Mouse (Mus musculus) heart, embryonic 12.5 days (tissue): Measurements from ENCODE around the gene Ano6. TPM values are rescaled to one million over a fixed set of nuclear protein-coding genes. Genes with fewer than 3 reads are reported as not detected.

Experiments
- ATAC-seq: fragments of 200-750 bp; cut with Nextera tagmentation; 2 replicates; pipeline ENCODE4 v1.8.0; 2017; ENCODE audit warnings: moderate TSS enrichment, moderate library complexity; ENCODE audit not compliant: insufficient number of reproducible peaks, low FRiP score
- H3K27ac ChIP-seq: fragments of 300-500 bp; sonication (generic); 2 replicates; pipeline ENCODE4 v1.5.1; 2016; ENCODE audit warnings: mild to moderate bottlenecking, moderate library complexity; ENCODE audit not compliant: poor library complexity, severe bottlenecking
- H3K27me3 ChIP-seq: fragments of 300-500 bp; sonication (generic); replicated peaks from 2 replicates; pipeline ENCODE4 v1.6.1; 2016; ENCODE audit warnings: mild to moderate bottlenecking, moderate library complexity
- H3K36me3 ChIP-seq: fragments of 300-500 bp; sonication (generic); 2 replicates; pipeline ENCODE4 v1.6.1; 2016; ENCODE audit warnings: mild to moderate bottlenecking, moderate library complexity
- H3K4me1 ChIP-seq: fragments of 300-500 bp; sonication (generic); replicated peaks from 2 replicates; pipeline ENCODE4 v1.6.1; 2016; ENCODE audit warnings: mild to moderate bottlenecking
- H3K4me2 ChIP-seq: fragments of 300-500 bp; sonication (generic); 2 replicates; pipeline ENCODE4 v1.6.1; 2016; ENCODE audit warnings: mild to moderate bottlenecking, moderate library complexity
- H3K4me3 ChIP-seq: fragments of 300-500 bp; sonication (generic); 2 replicates; pipeline ENCODE4 v1.5.1; 2016; ENCODE audit warnings: mild to moderate bottlenecking
- H3K9ac ChIP-seq: fragments of 300-500 bp; sonication (generic); 2 replicates; pipeline ENCODE4 v1.6.1; 2016; ENCODE audit warnings: mild to moderate bottlenecking, moderate library complexity
- H3K9me3 ChIP-seq: fragments of 300-500 bp; sonication (generic); replicated peaks from 2 replicates; pipeline ENCODE4 v1.6.1; 2016; ENCODE audit warnings: mild to moderate bottlenecking, moderate library complexity
- WGBS: fragments of 180-500 bp; shearing (Covaris S2); methylation state at CpG from one replicate; pipeline ENCODE4 v1.1.7; 2016; 5-methylcytosine and 5-hydroxymethylcytosine counted together
- polyA plus RNA-seq: library from polyadenylated mRNA; unstranded; fragments of >200 nt; fragmentation: Nextera tagmentation; extraction: Ambion mirVana; gene quantifications from 2 replicates; pipeline ENCODE4 v1.2.1, GENCODE M21; 2016

Ano6 gene
- polyA plus RNA-seq, 1 experiment from 2014 or later, result 45.7 TPM

DNA sequence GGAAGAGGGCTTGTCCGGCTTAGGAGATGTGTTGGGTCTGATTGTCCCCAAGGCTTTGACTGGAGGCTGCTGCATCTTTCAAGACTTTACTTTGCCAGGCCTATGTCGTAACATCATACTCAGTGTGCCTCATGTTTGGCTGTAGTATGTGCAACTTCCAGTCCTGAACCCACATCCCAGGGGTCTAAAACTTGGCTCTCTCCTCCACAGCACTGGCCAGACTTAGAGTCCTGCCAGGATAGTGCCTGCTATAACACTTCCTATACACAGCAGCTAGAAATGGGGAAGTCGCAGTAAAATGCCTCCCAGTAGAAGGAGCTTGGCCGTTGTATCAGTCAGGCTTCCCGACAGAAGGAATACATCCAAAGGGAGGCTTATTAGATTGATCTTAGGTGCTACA, 21.9 kb upstream of the Ano6 start:
- no peak for ATAC-seq
- 85% methylated on average over 5 of the region's 5 CpGs for WGBS
- H3K4me1 ChIP-seq, result no peaks in the 10 kb centered on the region
- H3K27me3 ChIP-seq, result no peaks in the 10 kb centered on the region
- H3K9ac ChIP-seq, result no peak overlapping the region
- no peak overlapping the region for H3K4me3 ChIP-seq
- no peaks in the 10 kb centered on the region for H3K36me3 ChIP-seq
- H3K27ac ChIP-seq, result no peak overlapping the region
- no peak overlapping the region for H3K4me2 ChIP-seq
- H3K9me3 ChIP-seq, result no peaks in the 10 kb centered on the region

DNA sequence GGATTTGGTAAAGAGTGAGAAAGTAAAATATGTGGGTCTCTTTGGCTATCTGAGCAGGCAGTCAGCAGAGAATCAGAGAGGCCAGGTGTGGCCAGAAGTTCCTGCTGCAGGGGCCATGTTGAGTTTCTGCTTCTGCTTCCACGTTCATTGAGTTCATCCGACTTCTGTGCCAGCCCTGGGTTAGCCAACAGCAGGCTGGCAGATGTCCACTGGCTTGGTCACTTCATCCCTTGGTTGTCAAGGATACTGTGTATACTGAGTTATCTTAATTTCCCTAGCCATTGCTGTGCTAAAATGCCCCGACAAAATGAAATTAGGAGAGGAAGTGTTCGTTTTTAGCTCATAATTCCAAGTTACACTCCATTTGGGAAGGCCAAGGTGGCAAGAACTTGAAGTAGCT, 21.1 kb upstream of the Ano6 start:
- no peaks in the 10 kb centered on the region for H3K9me3 ChIP-seq
- H3K36me3 ChIP-seq, result no peaks in the 10 kb centered on the region
- no peaks in the 10 kb centered on the region for H3K27me3 ChIP-seq
- no peak overlapping the region for H3K27ac ChIP-seq
- H3K4me3 ChIP-seq, result no peak overlapping the region
- no peak for ATAC-seq
- no peak overlapping the region for H3K9ac ChIP-seq
- WGBS, result 74% methylated on average over 4 of the region's 4 CpGs
- H3K4me2 ChIP-seq, result no peak overlapping the region
- H3K4me1 ChIP-seq, result no peaks in the 10 kb centered on the region

DNA sequence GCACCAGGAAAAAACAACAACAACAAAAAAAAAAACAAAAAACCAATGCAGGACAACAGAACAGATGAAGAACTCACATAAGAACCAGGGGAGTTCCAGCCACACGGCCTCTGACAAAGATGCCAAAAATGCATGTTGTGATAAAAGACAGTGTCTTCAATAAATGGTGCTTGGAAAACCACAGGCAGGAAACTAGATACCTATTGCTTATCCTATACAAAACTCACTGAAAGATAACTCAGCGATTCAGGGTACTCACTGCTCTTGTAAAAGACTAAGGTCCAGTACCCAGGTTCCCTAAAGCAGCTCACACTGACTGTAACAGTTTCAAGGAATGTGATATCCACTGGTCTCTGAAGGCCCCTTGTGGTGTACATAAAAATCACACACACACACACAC, 20.3 kb upstream of the Ano6 start:
- Histone ChIP-seq H3K4me1 (no peaks in the 10 kb centered on the region), H3K27me3 (no peaks in the 10 kb centered on the region), H3K9ac (no peak overlapping the region), H3K9me3 (no peaks in the 10 kb centered on the region), H3K36me3 (no peaks in the 10 kb centered on the region), H3K4me2 (no peak overlapping the region), H3K27ac (no peak overlapping the region), H3K4me3 (no peak overlapping the region)
- 73% methylated on average over 2 of the region's 2 CpGs for WGBS
- ATAC-seq, result no peak

DNA sequence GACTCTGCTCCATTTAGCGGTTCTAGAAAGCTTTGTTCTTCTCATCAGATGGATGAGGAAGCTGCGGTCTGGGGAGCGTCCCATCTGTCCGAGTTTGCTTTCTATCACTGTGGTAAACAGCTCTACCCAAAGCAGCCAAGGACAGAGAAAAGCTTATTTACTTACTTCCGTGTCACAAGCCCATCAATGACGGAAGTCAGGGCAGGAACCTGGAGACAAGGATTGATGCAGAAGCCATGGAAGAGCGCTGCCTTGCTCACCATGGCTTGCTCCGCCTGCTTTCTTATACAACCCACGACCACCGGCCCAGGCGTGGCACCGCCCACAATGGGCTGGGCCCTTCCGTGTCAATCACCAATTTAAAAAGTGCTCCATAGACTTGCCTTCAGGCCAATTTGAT, 18.3 kb upstream of the Ano6 start:
- no peaks in the 10 kb centered on the region for H3K9me3 ChIP-seq
- H3K4me1 ChIP-seq, result no peaks in the 10 kb centered on the region
- H3K36me3 ChIP-seq, result no peaks in the 10 kb centered on the region
- no peaks in the 10 kb centered on the region for H3K27me3 ChIP-seq
- ATAC-seq, result no peak
- H3K4me3 ChIP-seq, result no peak overlapping the region
- WGBS, result 49% methylated on average over 13 of the region's 13 CpGs
- H3K27ac ChIP-seq, result no peak overlapping the region
- H3K4me2 ChIP-seq, result no peak overlapping the region
- H3K9ac ChIP-seq, result no peak overlapping the region

DNA sequence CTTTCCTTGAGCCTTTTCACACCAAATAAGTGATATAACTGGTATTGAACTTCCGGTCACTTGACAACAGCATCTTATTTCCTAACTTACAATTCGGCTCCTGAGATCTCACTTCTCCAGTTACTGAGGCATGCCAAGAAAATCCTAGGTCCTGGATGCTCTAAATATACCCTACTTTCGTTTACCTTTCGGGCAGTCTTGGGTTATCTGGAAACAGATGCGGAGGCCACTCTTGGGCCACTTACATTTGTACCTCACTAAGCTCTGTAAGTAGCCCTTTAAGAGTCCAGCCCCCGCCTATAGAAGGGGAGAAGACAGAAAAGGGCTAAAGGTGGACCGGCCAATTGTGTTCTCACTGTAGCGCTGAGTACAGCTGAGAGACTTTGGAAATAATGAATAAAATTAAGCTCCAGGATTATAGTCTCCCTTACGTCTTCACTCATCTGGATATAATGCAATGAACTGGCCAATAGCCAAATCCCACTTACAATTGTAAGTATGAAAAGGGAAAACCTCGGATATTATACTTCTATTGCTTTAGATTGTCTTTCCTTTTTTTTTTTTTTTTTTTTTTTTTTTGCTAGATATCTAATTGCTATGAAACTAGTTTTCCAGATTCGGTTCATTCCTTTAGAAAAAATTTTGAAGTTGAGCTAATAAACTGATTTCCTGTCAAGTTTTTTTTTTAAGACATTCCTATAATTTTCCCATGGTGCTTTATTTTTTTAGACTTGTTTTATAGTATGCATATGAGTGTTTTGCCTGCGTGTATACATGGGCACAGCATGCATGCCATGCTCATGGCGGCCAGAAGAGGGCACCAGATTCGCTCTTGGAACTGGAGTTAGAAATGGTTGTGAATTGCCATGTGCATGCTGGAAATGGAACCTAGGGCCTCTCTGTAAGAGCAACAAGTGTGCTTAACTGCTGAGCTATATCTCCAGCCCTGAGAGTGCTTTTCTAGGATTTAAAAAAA, 17.5 kb upstream of the Ano6 start:
- no peak for ATAC-seq
- no peaks in the 10 kb centered on the region for H3K27me3 ChIP-seq
- no peak overlapping the region for H3K27ac ChIP-seq
- H3K9me3 ChIP-seq, result no peaks in the 10 kb centered on the region
- no peak overlapping the region for H3K4me2 ChIP-seq
- no peaks in the 10 kb centered on the region for H3K4me1 ChIP-seq
- H3K36me3 ChIP-seq, result no peaks in the 10 kb centered on the region
- no peak overlapping the region for H3K9ac ChIP-seq
- H3K4me3 ChIP-seq, result no peak overlapping the region
- WGBS, result 53% methylated on average over 14 of the region's 14 CpGs

DNA sequence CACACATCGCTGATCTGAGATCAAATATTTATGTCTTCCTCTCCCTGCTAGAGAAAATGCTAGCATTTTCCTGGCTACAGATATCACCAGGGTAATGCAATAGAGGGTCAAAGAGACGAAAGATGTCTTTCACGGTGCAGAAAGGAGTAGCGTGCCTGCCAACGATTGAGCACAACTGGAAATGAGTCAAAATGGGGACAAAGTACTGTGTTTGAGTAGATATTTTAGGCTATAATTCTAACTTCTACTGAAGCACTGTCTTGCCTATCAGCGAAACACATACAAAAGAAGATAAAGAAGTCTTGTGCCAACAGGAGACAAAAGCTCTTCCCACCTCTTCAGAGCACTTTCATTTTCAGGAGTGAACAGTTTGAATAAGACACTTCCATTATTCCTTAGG, 16.4 kb upstream of the Ano6 start:
- Histone ChIP-seq H3K9ac (no peak overlapping the region), H3K27me3 (no peaks in the 10 kb centered on the region), H3K4me1 (no peaks in the 10 kb centered on the region), H3K36me3 (no peaks in the 10 kb centered on the region), H3K27ac (no peak overlapping the region), H3K9me3 (no peaks in the 10 kb centered on the region), H3K4me2 (no peak overlapping the region), H3K4me3 (no peak overlapping the region)
- WGBS, result 77% methylated on average over 6 of the region's 6 CpGs
- no peak for ATAC-seq

DNA sequence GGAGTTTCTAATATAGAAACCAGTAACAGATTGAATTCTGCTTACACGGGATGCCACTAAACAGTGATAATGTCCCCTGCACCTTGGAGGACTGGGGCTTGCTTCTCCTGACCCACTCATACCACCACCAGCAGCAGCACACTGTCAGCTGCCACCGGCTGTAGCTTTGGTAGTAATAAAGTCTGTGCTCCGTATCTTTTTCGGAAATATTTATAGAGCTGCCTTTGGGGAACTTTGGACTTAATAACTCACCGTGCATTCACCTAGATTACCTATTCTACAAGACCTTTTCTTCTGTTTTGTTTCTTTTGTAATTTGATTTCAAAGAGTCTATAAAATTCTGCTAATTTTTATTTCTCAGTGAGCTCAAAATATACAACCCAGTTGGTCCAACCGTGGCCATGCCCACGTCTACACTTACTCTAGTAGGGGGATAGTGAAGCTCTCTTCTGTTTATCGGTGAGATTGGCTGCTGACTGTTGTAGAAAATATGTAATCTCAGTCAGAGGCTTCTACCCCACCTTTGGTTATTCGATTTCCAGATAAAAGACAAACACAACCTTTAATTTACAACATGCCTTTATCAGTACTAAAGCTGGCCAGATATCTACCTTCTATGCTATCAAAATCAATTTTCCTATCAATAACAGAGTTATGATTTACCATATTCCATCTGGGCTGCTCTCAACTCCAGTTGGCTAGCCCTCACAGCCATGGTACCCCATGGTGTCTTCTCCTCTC, 15.8 kb upstream of the Ano6 start:
- H3K27ac ChIP-seq, result no peak overlapping the region
- no peak for ATAC-seq
- WGBS, result 88% methylated on average over 9 of the region's 9 CpGs

DNA sequence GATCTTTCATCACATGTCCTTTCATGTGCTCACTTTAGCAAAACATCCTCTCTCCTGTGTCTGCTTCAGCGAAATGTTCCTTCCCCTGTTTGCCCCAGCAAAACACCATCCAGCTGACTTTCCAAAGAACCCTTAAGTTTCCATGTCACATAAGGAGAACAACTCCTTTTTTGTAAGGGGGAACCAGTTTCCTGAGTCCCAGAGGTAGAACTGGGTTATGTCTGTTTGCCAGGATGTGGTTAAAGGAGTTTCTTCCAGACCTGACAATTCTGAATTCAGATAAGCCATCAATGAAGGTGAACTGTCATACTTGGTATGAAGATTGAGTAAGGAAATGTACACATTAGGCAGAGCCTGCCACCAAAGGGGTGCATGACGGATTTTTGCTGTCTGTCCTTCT, 12.9 kb upstream of the Ano6 start:
- H3K9me3 ChIP-seq, result 0 out of 2 replicates have a peak, but pooled peaks cover 3% of the 10 kb centered on the region
- ATAC-seq, result no peak
- no peaks in the 10 kb centered on the region for H3K36me3 ChIP-seq
- WGBS, result 82% methylated on average over 2 of the region's 2 CpGs
- H3K4me2 ChIP-seq, result no peak overlapping the region
- no peak overlapping the region for H3K4me3 ChIP-seq
- no peaks in the 10 kb centered on the region for H3K27me3 ChIP-seq
- no peaks in the 10 kb centered on the region for H3K4me1 ChIP-seq
- H3K27ac ChIP-seq, result no peak overlapping the region
- H3K9ac ChIP-seq, result no peak overlapping the region

More for the DNA sequence above, 15.8 kb upstream of the Ano6 start:
- Histone ChIP-seq H3K9ac (no peak overlapping the region), H3K27me3 (no peaks in the 10 kb centered on the region), H3K9me3 (0 out of 2 replicates have a peak, but pooled peaks cover 1% of the 10 kb centered on the region), H3K36me3 (no peaks in the 10 kb centered on the region), H3K4me1 (no peaks in the 10 kb centered on the region), H3K4me3 (no peak overlapping the region), H3K4me2 (no peak overlapping the region)

DNA sequence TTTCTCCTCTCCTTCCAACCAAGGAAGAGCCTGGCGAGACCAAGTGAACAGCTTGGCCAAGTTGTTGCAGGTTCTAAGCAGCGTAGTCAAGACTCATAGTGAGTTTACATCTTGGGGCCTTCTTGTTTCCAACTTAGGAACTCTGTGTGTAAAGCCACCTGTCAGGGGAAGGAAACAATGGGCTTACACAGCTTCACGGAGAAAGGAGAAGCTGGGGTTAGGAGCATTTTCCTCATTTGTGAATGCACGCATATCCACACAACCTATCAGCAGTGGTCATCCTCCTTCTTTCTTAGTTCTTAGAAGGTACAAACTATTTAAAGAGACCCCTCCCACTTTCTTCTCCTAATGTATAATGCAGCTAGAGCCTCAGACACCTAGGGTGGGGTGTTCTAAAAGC, 11.9 kb upstream of the Ano6 start:
- no peaks in the 10 kb centered on the region for H3K27me3 ChIP-seq
- no peak overlapping the region for H3K4me2 ChIP-seq
- ATAC-seq, result no peak
- H3K27ac ChIP-seq, result no peak overlapping the region
- H3K9me3 ChIP-seq, result 0 out of 2 replicates have a peak, but pooled peaks cover 3% of the 10 kb centered on the region
- no peaks in the 10 kb centered on the region for H3K4me1 ChIP-seq
- H3K4me3 ChIP-seq, result no peak overlapping the region
- no peaks in the 10 kb centered on the region for H3K36me3 ChIP-seq
- WGBS, result 82% methylated on average over 4 of the region's 4 CpGs
- no peak overlapping the region for H3K9ac ChIP-seq

DNA sequence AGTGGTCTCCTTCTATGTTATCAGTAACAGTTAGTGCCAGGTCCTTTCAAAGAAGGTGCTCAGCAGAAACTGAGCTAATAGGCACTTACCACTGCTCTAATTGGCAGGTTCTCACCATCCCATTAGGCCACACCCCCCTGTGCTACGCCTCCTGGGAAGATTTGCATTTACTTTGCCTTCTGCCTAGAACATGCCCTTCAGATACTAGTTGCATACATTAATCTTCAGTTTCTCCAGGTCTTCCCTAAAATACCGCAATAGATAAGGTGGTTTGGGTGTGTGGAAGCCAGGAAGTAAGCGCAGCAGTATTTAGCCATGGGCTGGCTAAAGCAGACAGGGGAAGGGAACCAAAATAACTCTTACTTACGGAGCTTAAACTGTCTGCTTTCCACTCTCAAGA, 4.0 kb upstream of the Ano6 start:
- H3K36me3 ChIP-seq, result no peaks in the 10 kb centered on the region
- no peak for ATAC-seq
- H3K27me3 ChIP-seq, result no peaks in the 10 kb centered on the region
- H3K27ac ChIP-seq, result no peak overlapping the region
- no peak overlapping the region for H3K9ac ChIP-seq
- 67% methylated on average over 4 of the region's 4 CpGs for WGBS
- H3K4me2 ChIP-seq, result no peak overlapping the region
- H3K4me1 ChIP-seq, result peaks cover 9% of the 10 kb centered on the region
- no peak overlapping the region for H3K4me3 ChIP-seq
- no peaks in the 10 kb centered on the region for H3K9me3 ChIP-seq

DNA sequence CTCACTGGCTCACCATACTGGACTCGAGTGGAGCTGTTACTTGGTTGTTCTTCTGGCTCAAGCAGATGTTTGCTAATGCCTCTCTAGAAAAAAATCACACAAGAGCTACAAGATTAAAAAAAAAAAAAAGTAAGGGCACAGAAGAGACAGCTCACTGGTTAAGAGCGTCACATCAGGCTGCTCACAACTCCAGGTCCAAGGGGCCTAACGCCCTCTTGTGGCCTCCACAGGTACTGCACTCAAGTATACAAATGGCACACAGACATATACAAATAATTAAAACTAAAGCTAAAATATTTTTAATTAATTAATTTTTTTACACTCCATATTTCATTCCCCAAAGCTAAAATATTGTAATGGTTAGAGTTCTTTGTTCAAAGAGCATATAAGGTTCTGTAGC, 3.1 kb upstream of the Ano6 start:
- no peaks in the 10 kb centered on the region for H3K36me3 ChIP-seq
- H3K27ac ChIP-seq, result no peak overlapping the region
- no peaks in the 10 kb centered on the region for H3K27me3 ChIP-seq
- no peak for ATAC-seq
- no peak overlapping the region for H3K4me3 ChIP-seq
- WGBS, result 61% methylated on average over 3 of the region's 3 CpGs
- H3K4me1 ChIP-seq, result peaks cover 17% of the 10 kb centered on the region
- no peaks in the 10 kb centered on the region for H3K9me3 ChIP-seq
- no peak overlapping the region for H3K9ac ChIP-seq
- H3K4me2 ChIP-seq, result no peak overlapping the region
